Mouse (Mus musculus): ENCODE data around the gene Maml3.

Gene Maml3

DNA sequence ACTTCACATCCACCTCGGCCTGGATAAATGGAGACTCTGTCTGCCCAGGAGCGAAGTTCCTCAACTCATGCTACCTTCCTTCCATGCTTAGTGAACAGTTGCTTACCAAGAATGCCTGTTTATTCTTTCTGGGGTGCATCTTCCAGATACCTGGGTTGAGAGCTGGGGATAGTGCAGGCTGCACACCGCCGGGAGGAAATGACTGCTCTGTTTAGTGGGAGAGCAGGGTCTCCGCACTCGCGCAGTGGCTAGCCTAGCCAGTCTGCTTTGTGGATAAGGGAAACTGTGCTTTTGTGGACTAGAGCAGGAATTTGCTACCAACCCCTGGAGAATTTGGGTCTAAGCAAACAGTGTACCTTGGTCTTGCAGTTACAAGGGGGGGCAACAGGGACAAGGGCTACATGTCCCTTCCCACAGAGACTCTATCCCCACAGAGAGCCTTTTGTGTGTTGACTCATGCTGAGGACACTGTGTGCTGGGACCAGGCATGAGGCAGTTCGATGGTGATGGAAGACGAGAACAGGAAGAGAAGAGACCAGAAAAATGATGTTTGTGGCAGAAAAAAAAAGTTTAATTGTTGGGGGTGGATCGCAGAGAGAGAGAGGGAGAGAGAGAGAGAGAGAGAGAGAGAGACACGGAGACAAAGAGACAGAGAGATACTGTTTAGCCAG is 442.9 kb downstream of the Maml3 start:
- no peak for DNase-seq (ENCODE audit: low read depth, low spot score)

DNA sequence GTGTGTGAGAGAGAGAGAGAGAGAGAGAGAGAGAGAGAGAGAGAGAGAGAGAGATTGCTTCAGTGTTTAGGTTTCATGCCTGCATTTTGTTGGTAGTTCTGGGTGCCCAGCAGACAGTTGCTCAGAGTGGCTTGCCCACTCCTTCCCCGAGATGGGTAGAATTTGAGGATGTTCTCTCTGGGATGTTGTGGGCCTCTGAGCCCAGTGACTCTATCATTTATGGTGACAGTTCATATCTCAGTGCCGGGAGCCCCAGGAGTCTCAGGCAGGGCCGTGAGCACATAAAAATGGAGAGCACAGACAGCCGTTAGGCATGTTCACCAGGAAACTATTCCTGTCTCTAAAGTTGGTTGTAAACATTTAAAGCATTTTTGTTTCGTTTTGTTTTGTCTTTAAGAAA is 443.5 kb downstream of the Maml3 start:
- DNase-seq (ENCODE audit: low read depth, low spot score), result no peak

DNA sequence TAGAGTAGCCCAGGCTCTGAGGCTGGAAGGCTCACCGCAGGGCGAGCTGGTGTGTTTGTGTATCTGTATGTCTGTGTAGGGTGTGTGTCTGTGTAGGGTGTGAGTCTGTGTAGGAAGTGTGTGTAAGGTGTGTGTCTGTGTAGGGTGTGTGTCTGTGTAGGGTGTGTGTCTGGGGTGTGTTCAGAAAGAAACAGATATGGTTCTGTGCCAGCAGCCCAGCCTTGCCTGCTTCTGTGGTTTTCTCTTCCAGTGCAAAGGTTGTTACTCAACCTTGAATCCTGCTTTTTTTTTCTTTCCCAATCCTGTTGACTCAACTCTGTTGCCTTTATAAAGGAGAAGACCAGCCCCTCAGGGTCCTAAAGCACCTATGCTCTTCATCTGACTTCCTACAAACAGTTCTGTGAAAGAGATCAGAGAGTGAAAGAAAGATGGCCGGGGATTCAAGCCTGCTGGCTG is 444.0 kb downstream of the Maml3 start:
- DNase-seq (ENCODE audit: low read depth, low spot score), result no peak

DNA sequence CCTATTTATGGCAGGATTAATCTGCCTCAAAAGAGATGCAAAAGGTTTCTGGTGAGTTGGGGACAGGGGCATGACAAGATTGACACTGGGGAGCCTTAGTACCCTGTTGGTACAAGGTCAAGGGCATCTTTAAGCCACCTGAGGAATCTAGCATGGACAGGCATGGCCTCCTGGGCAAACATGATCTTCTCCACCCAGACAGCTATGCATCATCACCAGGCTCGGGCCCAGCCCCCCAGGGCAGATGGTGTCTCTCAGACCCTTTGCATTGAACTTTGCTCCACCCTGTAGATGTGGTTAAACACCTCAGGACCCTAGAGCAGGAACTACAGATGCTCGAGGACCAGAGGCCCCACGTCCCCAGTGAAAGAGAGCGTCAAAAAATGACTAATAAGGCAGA is 444.8 kb downstream of the Maml3 start, which contains the start of gene Mgst2:
Gene Mgst2, plus strand, starts transcription at position 301 of the 400 bp plus-strand sequence.
- DNase-seq (ENCODE audit: low read depth, low spot score), result no peak

DNA sequence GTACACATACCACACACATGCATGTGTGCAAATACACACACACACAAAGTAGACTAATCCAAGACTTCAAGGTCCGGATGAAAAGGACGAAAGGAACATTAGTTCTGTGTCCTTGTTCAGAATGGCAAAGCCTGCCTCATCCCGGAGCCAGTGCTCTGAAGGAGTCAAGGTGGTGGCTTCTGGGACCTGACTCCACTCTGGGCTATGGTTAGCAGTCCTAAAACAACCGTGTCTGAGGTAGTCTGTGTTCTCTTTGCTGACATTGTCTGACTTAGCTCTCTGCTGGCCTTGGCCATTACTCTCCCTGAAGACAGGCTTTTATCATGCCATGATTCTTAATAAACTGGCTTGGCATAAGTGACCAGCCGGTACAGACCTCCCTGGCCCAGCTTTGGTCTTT is 445.5 kb downstream of the Maml3 start:
- DNase-seq (ENCODE audit: low read depth, low spot score), result no peak

DNA sequence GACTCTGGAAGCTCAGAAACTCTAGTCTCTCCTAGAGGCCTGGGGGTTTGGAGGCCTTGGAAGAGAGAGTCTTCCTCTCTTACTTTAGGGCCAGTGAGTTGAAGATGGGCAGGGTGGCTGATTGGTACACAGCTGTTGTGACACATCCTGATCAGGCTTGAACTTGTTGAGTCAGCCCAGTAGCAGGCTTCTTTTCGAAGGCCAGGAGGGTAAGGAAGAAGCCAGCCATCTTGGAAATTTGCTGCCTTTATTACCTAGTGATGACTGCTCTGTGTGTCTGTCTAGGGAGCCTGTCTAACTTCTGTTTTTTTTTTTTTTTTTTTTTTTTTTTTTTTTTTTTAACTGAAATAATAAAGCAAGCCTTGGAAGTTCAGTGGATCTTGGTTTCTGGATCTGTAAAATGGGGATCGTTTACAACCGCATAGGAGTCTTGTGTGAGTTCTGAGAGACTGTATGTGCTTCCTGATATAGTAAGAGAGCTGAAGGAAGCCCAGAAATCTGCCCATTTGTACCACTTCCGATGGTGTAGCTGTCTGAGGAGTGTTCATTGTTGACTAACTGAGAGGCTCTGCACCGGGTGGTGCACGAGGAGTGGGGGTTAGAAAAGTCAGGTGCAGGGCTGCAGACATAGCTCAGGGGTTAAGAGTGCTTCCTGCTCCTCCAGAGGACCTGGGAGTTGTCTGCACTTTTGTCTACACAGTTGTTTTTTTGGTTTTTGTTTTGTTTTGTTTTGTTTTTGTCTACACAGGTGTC is 450.4 kb downstream of the Maml3 start:
- DNase-seq (ENCODE audit: low read depth, low spot score), result no peak

DNA sequence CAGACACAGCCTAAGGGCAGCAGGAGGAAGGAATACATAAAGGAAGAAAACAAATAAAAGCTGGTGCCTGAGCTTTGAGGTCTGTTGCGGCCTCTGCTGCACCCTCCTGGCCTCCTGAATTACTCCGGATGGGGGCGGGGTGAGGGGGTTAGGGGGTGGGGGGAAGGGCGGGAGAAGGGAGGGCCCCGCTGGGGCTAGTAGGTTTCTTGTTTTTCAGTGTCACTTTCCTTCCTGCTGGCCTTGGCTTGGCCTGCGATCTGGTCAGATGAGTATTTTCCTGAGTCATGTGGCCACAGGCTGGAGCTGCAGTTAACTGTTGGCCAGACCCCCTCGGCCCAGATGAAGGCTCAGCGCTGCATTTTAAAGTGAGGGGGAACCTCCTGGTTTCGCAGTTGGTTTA is 452.2 kb downstream of the Maml3 start:
- no peak for DNase-seq (ENCODE audit: low read depth, low spot score)

DNA sequence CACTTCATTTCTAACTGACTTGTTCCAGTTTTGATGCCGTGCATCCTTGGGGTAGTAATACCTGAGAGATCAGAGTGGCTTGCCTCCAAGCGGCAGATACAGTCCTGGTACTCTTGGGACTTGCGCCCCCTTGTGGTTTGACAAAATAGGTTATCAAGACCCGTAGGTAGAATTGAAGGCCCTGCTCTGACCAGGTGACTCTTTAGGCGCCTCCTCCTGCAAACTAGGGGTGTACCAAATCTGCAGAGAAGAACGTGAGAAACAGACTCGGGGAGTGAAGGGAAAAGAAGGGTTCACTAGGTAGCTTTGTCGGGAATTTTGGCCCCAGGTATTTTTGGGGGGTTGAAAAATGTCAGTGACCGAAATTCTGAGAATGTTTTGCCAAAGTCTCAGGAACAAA is 452.6 kb downstream of the Maml3 start:
- DNase-seq (ENCODE audit: low read depth, low spot score), result no peak

DNA sequence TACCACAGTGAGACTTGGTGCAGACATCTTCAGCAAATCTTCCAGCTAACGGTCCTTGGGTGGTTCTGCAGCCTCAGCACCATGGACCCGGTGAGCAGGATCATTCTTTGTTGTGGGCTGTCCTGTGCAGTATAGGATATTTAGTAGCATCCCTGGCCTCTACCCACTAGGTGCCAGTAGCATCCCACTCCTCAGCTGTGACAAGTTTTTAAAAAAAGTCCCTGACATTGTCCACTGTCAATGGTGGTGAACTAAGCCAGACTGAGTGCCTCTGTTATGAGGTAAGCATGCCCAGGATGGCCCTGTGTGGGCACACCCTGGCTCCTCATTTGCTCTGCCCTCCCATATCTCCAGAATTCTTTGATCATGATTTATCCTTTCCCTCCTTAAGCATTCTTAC is 453.7 kb downstream of the Maml3 start:
- DNase-seq (ENCODE audit: low read depth, low spot score), result no peak

DNA sequence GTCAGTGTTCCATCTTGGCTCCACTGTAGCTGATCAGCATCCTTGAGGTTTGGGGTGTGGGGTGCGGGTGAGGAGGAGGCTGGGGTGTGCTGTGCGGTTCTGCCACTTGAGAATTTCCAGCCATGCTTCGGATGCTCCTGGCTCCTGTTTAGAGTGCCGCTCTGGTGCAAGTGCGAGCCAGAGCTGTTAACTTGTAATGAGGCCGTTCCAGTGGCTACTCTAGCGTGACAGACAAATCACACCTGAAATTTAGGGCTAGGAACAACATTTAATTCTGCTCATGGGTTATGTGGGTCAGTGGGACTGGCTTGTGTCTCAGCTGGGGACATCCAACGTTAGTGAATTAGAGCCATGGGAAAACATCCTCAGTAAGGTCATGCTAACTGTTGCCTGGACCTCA is 454.9 kb downstream of the Maml3 start:
- DNase-seq (ENCODE audit: low read depth, low spot score), result no peak

DNA sequence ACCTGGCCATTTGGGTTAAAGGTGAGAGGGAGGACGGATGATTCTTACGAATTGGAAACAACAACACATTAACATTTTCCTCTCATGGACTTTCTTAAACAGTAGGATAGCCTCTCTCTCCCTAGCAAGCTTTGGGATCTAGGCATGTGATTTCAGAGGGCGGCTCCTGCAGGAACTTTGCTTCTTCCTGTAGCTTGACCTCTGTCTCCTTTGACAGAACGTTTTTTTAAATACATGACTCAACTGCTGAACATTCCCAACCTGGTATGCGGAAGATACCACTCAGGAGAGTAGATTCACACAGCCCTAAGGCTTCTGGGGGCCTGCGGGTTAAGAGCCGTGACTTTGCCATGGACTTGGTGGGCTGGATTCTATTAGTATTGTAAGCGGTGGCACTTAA is 455.4 kb downstream of the Maml3 start:
- DNase-seq (ENCODE audit: low read depth, low spot score), result no peak

DNA sequence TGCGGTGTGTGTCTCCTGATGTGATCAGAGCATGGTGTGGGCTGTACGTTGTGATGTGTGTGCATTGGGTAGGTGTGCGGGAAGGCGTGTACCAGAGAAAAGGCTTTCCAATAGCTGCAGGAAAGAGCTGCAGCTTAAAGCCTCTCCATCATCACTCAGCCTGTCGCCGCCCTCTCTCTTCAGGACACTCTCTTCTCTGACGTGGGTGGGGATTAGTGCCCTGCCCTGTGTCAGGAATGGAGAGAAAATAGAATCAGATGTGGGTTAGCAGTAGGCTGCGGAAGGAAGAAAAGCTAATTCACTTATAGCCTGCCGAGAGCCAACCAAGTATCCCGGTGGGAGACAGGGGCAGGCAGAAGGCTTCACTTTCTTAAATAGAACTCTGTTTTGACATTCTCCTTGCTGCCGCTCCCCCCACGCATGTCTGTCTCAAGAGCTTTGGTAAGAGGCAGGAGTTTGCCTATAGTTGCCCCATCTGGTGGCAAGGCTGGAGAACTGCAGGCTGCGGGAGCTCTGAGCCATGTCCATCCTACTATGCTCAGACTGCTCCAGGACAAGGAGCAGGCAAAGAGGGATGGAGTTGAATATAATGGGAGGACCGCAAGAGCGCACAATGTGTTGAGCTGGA is 456.7 kb downstream of the Maml3 start:
- peak; percentile 52 for DNase-seq (ENCODE audit: low read depth, low spot score)

DNA sequence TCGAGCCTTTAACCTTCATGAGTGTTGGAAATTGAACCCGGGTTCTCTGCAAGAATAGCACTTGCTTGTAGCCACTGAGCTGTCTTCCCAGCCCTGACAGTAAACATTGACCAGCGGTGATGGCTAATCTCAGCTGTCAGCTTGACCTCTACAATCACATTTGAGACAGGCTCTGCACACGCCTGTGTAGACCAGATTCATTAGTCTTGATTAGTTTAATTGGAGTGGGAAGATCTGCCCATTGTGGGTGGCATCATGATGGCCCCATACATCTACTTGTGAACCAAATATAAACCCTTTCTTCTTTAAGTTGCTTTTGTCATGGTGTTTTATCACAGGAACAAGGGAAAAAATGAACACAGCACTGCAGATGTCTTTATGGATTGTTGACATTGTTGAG is 457.5 kb downstream of the Maml3 start:
- no peak for DNase-seq (ENCODE audit: low read depth, low spot score)

DNA sequence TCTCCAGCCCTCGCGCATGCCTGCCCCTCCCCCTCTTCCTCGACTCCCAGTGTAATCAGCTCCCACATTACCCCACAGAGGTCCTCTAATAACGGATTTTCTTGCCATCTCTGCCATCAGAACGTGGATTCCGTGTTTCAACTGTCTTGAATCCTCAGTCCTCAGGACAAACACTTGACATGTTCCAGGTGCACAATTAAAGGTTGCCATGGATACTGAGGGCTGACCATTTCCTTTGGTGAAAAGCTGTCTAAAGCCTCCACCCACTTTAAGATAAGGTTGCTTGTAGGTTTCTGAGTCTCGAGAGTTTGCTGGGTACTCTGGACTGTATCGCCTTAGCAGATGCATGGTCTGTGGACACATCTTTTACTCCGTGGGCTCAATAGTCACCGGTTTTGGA is 458.6 kb downstream of the Maml3 start:
- DNase-seq (ENCODE audit: low read depth, low spot score), result no peak

DNA sequence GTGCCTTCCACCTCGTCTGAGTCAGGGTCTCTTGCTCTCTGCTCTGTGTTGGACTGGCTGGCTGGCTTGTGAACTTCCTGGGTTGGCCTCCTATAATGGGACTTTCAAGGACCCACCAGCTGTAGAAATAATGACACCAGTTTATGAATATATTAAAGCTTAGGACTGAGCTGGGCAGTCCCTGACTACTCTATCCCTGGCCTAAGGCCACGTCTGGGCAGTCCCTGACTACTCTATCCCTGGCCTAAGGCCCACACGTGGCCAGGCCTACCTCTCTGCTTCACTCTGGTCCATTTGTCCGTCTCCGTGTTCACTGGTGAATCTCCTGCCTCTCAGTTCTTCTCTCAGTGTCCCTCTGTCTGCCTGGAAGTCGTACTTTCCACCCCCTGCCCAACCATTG is 459.4 kb downstream of the Maml3 start:
- no peak for DNase-seq (ENCODE audit: low read depth, low spot score)

DNA sequence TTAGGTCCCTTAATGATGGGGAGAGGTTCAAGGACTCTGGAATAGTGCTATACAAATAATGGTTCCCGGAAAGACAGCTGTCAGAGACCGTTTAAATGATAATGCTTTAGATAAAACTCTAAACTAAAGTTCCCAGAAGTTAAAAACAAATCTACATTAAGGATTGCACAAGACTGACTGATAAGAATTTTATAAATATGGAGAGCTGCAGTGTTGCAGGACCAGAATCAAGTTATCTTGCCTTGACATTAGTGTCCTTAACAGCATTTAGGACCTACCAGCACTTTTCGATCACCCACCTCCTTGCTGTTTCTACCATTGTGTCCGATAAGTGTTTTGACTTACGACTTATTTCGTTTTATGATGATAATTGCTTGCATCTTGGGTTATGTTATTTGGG is 466.6 kb downstream of the Maml3 start:
- DNase-seq (ENCODE audit: low read depth, low spot score), result no peak

DNA sequence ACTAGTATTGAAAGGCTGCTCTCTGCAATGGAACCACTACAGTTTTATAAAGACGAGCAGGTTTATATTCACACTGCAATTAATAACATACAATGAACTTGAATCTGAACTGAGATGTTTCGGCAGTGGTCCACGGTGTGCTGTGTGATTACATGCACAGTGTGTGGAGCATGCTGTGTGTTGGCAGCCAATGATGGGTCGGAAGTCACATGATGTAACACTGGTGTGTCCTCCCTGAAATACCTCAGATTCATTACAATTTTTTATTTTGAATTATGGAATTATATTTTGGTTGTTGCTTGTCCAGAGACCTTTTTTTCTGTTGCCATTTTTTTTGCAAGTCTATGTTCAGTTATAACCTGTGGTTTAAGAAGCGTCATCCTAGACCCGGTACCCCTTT is 467.6 kb downstream of the Maml3 start:
- no peak for DNase-seq (ENCODE audit: low read depth, low spot score)

DNA sequence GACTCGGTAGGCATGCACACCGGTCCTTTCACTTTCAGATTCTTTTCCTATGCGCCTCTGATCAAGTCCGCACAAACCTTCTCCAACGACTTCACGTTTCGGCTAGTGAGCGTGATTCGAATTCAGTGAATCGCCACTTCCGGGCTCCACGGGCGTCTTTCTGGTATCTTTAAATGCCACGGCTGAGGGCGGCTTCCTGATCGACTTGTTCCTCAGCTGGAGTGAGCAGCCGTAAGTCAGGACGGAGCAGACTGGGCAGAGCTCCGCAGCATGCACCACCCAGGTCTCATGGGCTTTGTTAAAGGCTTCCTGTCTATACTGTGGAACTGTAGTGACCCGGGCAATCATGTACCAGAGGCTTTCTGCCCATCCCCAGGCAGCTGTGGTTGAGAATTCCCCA is 468.2 kb downstream of the Maml3 start:
- no peak for DNase-seq (ENCODE audit: low read depth, low spot score)

DNA sequence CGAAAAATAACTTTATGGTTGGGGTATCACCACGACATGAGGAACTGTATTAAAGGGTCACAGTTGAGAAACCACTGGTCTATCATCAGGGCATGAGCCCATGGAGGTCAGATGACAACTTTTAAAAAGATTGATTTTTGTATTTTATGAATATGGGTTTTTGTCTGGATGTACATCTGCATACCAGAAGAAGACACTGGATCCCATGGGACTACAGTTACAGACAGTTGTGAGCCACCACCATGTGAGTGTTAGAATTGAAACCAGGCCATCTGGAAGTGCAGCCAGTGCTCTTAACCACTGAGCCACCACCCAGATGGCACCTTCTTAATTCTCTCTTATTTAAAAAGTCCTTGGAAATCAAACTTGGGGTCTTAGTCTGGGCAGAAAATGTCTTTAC is 468.9 kb downstream of the Maml3 start:
- DNase-seq (ENCODE audit: low read depth, low spot score), result no peak

Data from brain, embryonic 18.5 days (tissue).